Mouse (Mus musculus): ENCODE results near the gene Psg21. TPM values are rescaled to one million over a fixed set of nuclear protein-coding genes. Genes with fewer than 3 reads are reported as not detected.

The Psg21 gene
- polyA plus RNA-seq (2012; rRNA removed), result not detected in 2 replicates

GRCm38 (mm10) chr7:18656625-18657024, at the start of gene Psg21:
Gene Psg21 (minus strand): TSS chr7:18656725.

DNA sequence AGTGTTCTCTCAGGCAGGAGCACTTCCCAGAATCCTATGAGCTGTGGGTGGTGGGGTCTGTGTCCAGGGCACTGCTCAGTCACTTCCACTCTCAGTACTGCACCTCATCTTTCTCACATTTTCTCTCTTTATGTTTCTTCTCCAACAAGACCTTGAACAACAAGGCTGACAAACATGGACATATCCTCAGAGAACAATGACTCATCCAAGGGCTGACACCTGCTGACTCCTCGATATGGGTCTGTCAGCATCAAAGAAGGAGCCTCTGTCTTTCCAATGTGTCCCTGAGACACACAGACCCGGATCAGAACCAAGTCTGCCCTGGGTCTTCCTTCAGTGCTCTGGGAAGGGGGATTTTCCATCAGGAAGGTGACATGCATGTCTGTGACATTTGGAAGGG, 29.6 kb upstream of the Psg21 start, which contains the start of gene Psg20:
TSS of gene Psg20 (minus strand) at position 101 of the 400 bp plus-strand sequence.

GRCm38 (mm10) chr7:18616401-18616800, 40.1 kb downstream of the Psg21 start, which contains the start of gene Psg23:
Gene Psg23 (minus strand): TSS chr7:18616501.

Other genes starting within 250 kb of the Psg21 start
- 0.02 TPM in 1 of 2 replicates, not detected in the other for gene Psg28, start 224.7 kb downstream of the Psg21 start, polyA plus RNA-seq (2012; rRNA removed)
- not detected in 2 replicates for gene Psg26, start 172.5 kb downstream of the Psg21 start, polyA plus RNA-seq (2012; rRNA removed)
- not detected in 2 replicates for gene Psg25, start 124.5 kb downstream of the Psg21 start, polyA plus RNA-seq (2012; rRNA removed)
- gene Psg27, start 89.4 kb downstream of the Psg21 start, polyA plus RNA-seq (2012; rRNA removed), result not detected in 2 replicates
- gene Psg23, start 40.2 kb downstream of the Psg21 start, polyA plus RNA-seq (2012; rRNA removed), result 0.03 TPM in 1 of 2 replicates, not detected in the other
- gene Psg20, start 29.5 kb upstream of the Psg21 start, polyA plus RNA-seq (2012; rRNA removed), result not detected in 2 replicates
- gene Psg22, start 61.4 kb upstream of the Psg21 start, polyA plus RNA-seq (2012; rRNA removed), result not detected in 2 replicates
- 0.02 TPM in 1 of 2 replicates, not detected in the other for gene Psg19, start 141.8 kb upstream of the Psg21 start, polyA plus RNA-seq (2012; rRNA removed)
- 0.19 and 0.21 TPM in 2 replicates for gene Psg17, start 164.9 kb upstream of the Psg21 start, polyA plus RNA-seq (2012; rRNA removed)
- gene Mill2, start 183.2 kb upstream of the Psg21 start, polyA plus RNA-seq (2012; rRNA removed), result 0.77 and 0.98 TPM in 2 replicates
- gene Pglyrp1, start 214.6 kb upstream of the Psg21 start, polyA plus RNA-seq (2012; rRNA removed), result 6.9 and 7.9 TPM in 2 replicates